Mouse (Mus musculus) mammary gland, adult 2 months (tissue): ENCODE results near the gene Meiob. TPM values are rescaled to one million over a fixed set of nuclear protein-coding genes. Genes with fewer than 3 reads are reported as not detected.

Experiments used
- polyA plus RNA-seq: library from polyadenylated mRNA; depleted of rRNA; stranded (reverse); fragments of >200 nt; gene quantifications from 2 replicates; pipeline ENCODE4 v1.2.3, GENCODE M21; 2012; ENCODE audit warnings: low replicate concordance; rRNA removed

Gene Meiob
- polyA plus RNA-seq = 0.16 TPM in 1 of 2 replicates, not detected in the other

GRCm38 (mm10) chr17:24803952-24804951, at the start of gene Meiob:
Gene Meiob (plus strand): TSS chr17:24804289.

GRCm38 (mm10) chr17:24839842-24840241, 35.8 kb downstream of the Meiob start, which contains the start of gene Hagh:
Gene Hagh (plus strand): TSS chr17:24840143.

GRCm38 (mm10) chr17:24850065-24850772, 46.1 kb downstream of the Meiob start, which contains the start of gene Fahd1:
Gene Fahd1 (minus strand): TSS chr17:24850364.

GRCm38 (mm10) chr17:24865776-24866175, 61.7 kb downstream of the Meiob start, which contains the start of gene Igfals:
Gene Igfals (plus strand): TSS chr17:24865997.

GRCm38 (mm10) chr17:24886134-24886931, 82.2 kb downstream of the Meiob start, which contains the start of the genes Nubp2 and Spsb3:
Gene Nubp2 (minus strand): TSS chr17:24886349.
Gene Spsb3 (plus strand): TSS chr17:24886643.

Other genes starting within 250 kb of the Meiob start
- gene Tsc2, start 171.7 kb upstream of the Meiob start, polyA plus RNA-seq = 176 and 242 TPM in 2 replicates
- gene Nthl1, start 171.6 kb upstream of the Meiob start, polyA plus RNA-seq = 11.9 and 14.0 TPM in 2 replicates
- 101 and 134 TPM in 2 replicates for gene Slc9a3r2, start 154.0 kb upstream of the Meiob start, polyA plus RNA-seq
- gene Npw, start 145.8 kb upstream of the Meiob start, polyA plus RNA-seq = 1.4 TPM in 2 replicates
- 81.2 and 105 TPM in 2 replicates for gene Zfp598, start 134.6 kb upstream of the Meiob start, polyA plus RNA-seq
- 0.53 and 0.68 TPM in 2 replicates for gene Syngr3, start 114.3 kb upstream of the Meiob start, polyA plus RNA-seq
- gene Gfer, start 108.1 kb upstream of the Meiob start, polyA plus RNA-seq = 19.5 and 47.8 TPM in 2 replicates
- 15.3 and 20.5 TPM in 2 replicates for gene Noxo1, start 108.1 kb upstream of the Meiob start, polyA plus RNA-seq
- gene Tbl3, start 96.6 kb upstream of the Meiob start, polyA plus RNA-seq = 68.7 and 69.0 TPM in 2 replicates
- gene Rnf151, start 86.2 kb upstream of the Meiob start, polyA plus RNA-seq = 0.29 and 0.32 TPM in 2 replicates
- gene Rps2, start 86.2 kb upstream of the Meiob start, polyA plus RNA-seq = 3,623 and 3,713 TPM in 2 replicates
- 314 and 333 TPM in 2 replicates for gene Ndufb10, start 79.8 kb upstream of the Meiob start, polyA plus RNA-seq
- gene Rpl3l, start 76.5 kb upstream of the Meiob start, polyA plus RNA-seq = 0.10 and 83.4 TPM in 2 replicates
- 103 and 146 TPM in 2 replicates for gene Msrb1, start 67.6 kb upstream of the Meiob start, polyA plus RNA-seq
- 20.7 and 49.9 TPM in 2 replicates for gene Hs3st6, start 51.3 kb upstream of the Meiob start, polyA plus RNA-seq
- gene Hagh, start 35.9 kb downstream of the Meiob start, polyA plus RNA-seq = 160 and 221 TPM in 2 replicates
- gene Fahd1, start 46.1 kb downstream of the Meiob start, polyA plus RNA-seq = 13.5 and 15.0 TPM in 2 replicates
- 66.4 and 103 TPM in 2 replicates for gene Igfals, start 61.7 kb downstream of the Meiob start, polyA plus RNA-seq
- gene Nubp2, start 82.1 kb downstream of the Meiob start, polyA plus RNA-seq = 35.0 and 44.2 TPM in 2 replicates
- gene Spsb3, start 82.4 kb downstream of the Meiob start, polyA plus RNA-seq = 84.0 and 161 TPM in 2 replicates
- 35.4 and 48.3 TPM in 2 replicates for gene Eme2, start 90.8 kb downstream of the Meiob start, polyA plus RNA-seq
- gene Mrps34, start 90.8 kb downstream of the Meiob start, polyA plus RNA-seq = 108 and 263 TPM in 2 replicates
- gene Nme3, start 92.2 kb downstream of the Meiob start, polyA plus RNA-seq = 50.7 and 54.5 TPM in 2 replicates
- 128 and 130 TPM in 2 replicates for gene Mapk8ip3, start 132.7 kb downstream of the Meiob start, polyA plus RNA-seq
- gene Jpt2, start 156.4 kb downstream of the Meiob start, polyA plus RNA-seq = 5.4 and 11.3 TPM in 2 replicates
- 17.1 and 23.3 TPM in 2 replicates for gene Cramp1l, start 211.5 kb downstream of the Meiob start, polyA plus RNA-seq
- gene Ift140, start 211.8 kb downstream of the Meiob start, polyA plus RNA-seq = 14.5 and 16.9 TPM in 2 replicates